Mouse (Mus musculus) erythroblast, embryonic 14.5 days (primary cell): ENCODE measurements around the gene Atp5e. TPM values are rescaled to one million over a fixed set of nuclear protein-coding genes. Genes with fewer than 3 reads are reported as not detected.
A peak's percentile ranks its signal among the peaks of the same experiment; 100 is the strongest.

Experiments
- H3K27me3 ChIP-seq: 2 replicates; pipeline ENCODE4 v1.6.1; 2012; ENCODE audit warnings: inconsistent platforms; ENCODE audit not compliant: control insufficient read depth
- H3K36me3 ChIP-seq: 2 replicates; pipeline ENCODE4 v1.6.1; 2012; ENCODE audit warnings: mild to moderate bottlenecking, inconsistent platforms; ENCODE audit not compliant: control insufficient read depth
- H3K4me1 ChIP-seq: 2 replicates; pipeline ENCODE4 v1.6.1; 2012; ENCODE audit warnings: inconsistent platforms; ENCODE audit not compliant: control insufficient read depth
- H3K4me3 ChIP-seq: replicated peaks from 2 replicates; pipeline ENCODE3; 2012; ENCODE audit warnings: moderate library complexity, mild to moderate bottlenecking, inconsistent platforms
- H3K9me3 ChIP-seq: 2 replicates; pipeline ENCODE4 v1.6.1; 2012; ENCODE audit warnings: low read length, inconsistent platforms, mixed read lengths; ENCODE audit not compliant: control insufficient read depth
- GATA1 ChIP-seq: IDR thresholded peaks from 2 replicates; pipeline ENCODE4 v1.6.1; 2012; ENCODE audit warnings: low read length, inconsistent platforms, mixed read lengths
- TAL1 ChIP-seq: IDR thresholded peaks from 3 replicates; pipeline ENCODE4 v1.6.1; 2012; ENCODE audit warnings: low read length, inconsistent platforms, mixed read lengths
- polyA plus RNA-seq: library from polyadenylated mRNA; stranded (reverse); fragments of >175 nt; gene quantifications from 2 replicates; pipeline ENCODE4 v1.2.3, GENCODE M21; 2012

Gene Atp5e
- polyA plus RNA-seq, 1 experiment: 23.3 TPM

- H3K4me3 ChIP-seq: no peak overlapping the region
- H3K9me3 ChIP-seq: no peaks in the 10 kb centered on the region
- H3K36me3 ChIP-seq: no peaks in the 10 kb centered on the region
- peaks cover 16% of the 10 kb centered on the region for H3K4me1 ChIP-seq
- peaks cover 3% of the 10 kb centered on the region; the same call in 1 of the 2 replicates for H3K27me3 ChIP-seq
- TF ChIP-seq TAL1 (no peak), GATA1 (no peak)
Observed at GRCm38 (mm10) chr2:174478746-174479145, 14.8 kb upstream of the Atp5e start.

- Histone ChIP-seq H3K9me3 (no peaks in the 10 kb centered on the region), H3K27me3 (peaks cover 3% of the 10 kb centered on the region; the same call in 1 of the 2 replicates), H3K36me3 (no peaks in the 10 kb centered on the region), H3K4me1 (peaks cover 23% of the 10 kb centered on the region), H3K4me3 (no peak overlapping the region)
- no peak for TF ChIP-seq GATA1
- TF ChIP-seq TAL1: no peak
Observed at GRCm38 (mm10) chr2:174477543-174478319, 13.8 kb upstream of the Atp5e start.

- no peak for TF ChIP-seq TAL1
- TF ChIP-seq GATA1: no peak
- Histone ChIP-seq H3K4me1 (peaks cover 65% of the 10 kb centered on the region), H3K27me3 (peaks cover 3% of the 10 kb centered on the region; the same call in 1 of the 2 replicates), H3K4me3 (peak overlapping the region; percentile 89), H3K9me3 (no peaks in the 10 kb centered on the region), H3K36me3 (peaks cover 38% of the 10 kb centered on the region)
Observed at GRCm38 (mm10) chr2:174473550-174473927, 9.6 kb upstream of the Atp5e start.

GRCm38 (mm10) chr2:174472818-174473549 lies 9.1 kb upstream of the Atp5e start, which contains the start of gene Prelid3b:
Gene Prelid3b, minus strand, starts transcription at chr2:174473081.
- Histone ChIP-seq H3K4me3 (peak within 1 kb of the TSS; percentile 89), H3K9me3 (no peaks in the 10 kb centered on the region), H3K27me3 (peaks cover 3% of the 10 kb centered on the region; the same call in 1 of the 2 replicates), H3K36me3 (peaks cover 44% of the 10 kb centered on the region), H3K4me1 (peaks cover 70% of the 10 kb centered on the region)
- no peak for TF ChIP-seq GATA1

DNA sequence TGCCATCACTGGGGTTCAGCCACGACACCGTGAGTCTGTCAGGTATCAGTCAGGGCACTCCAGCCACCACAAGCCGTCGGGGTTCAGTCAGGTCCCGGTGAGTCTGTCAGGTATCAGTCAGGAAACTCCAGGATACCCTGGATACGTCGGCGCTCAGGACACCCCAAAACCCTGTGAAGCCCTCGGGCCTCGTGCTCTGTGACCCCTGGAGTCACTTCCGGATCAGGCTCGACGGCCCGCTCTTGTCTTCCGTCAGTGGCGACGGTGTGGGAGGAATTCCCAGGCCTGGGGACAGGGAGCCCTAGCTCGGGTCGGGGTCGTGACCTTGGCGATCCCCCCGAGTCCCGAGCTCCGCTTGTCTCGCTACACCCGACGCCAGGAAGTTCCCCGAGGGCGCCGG lies 8.5 kb upstream of the Atp5e start:
- Histone ChIP-seq H3K36me3 (peaks cover 49% of the 10 kb centered on the region), H3K27me3 (peaks cover 3% of the 10 kb centered on the region; the same call in 1 of the 2 replicates), H3K4me1 (peaks cover 71% of the 10 kb centered on the region), H3K9me3 (no peaks in the 10 kb centered on the region), H3K4me3 (peak overlapping the region; percentile 89)
- TF ChIP-seq GATA1 (no peak), TAL1 (no peak)

GRCm38 (mm10) chr2:174470786-174471405 lies 7.0 kb upstream of the Atp5e start:
- H3K9me3 ChIP-seq: no peaks in the 10 kb centered on the region
- peak overlapping the region; percentile 89 for H3K4me3 ChIP-seq
- H3K36me3 ChIP-seq: peaks cover 64% of the 10 kb centered on the region
- TF ChIP-seq GATA1: no peak
- no peak for TF ChIP-seq TAL1
- H3K27me3 ChIP-seq: no peaks in the 10 kb centered on the region
- peaks cover 69% of the 10 kb centered on the region for H3K4me1 ChIP-seq

DNA sequence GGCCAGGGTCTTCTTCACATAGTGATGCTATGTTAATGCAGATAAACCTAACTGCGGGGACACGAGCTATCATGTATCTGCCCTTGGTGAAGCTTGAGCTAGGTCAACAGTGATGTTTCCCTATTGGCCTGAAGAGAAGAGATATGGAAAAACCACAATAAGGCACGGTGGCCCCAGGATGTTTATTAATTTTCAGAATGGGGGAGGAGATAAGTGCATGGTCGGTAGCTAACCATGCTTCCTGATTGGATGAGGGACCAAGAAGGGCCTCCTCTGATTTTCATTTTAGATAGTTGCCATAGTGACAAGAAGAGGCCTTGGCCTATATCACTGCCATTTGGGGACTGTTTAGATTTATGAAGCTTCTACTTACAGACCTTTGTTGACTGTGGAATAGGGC lies 6.4 kb upstream of the Atp5e start:
- no peaks in the 10 kb centered on the region for H3K27me3 ChIP-seq
- no peak for TF ChIP-seq TAL1
- peak; percentile 88 for TF ChIP-seq GATA1
- no peaks in the 10 kb centered on the region for H3K9me3 ChIP-seq
- peak overlapping the region; percentile 17 for H3K4me3 ChIP-seq
- H3K36me3 ChIP-seq: peaks cover 70% of the 10 kb centered on the region
- H3K4me1 ChIP-seq: peaks cover 69% of the 10 kb centered on the region

- TF ChIP-seq TAL1 (no peak), GATA1 (no peak)
- H3K4me3 ChIP-seq: peak overlapping the region; percentile 70
- H3K4me1 ChIP-seq: peaks cover 43% of the 10 kb centered on the region
- H3K36me3 ChIP-seq: peaks cover 88% of the 10 kb centered on the region
- H3K27me3 ChIP-seq: no peaks in the 10 kb centered on the region
- no peaks in the 10 kb centered on the region for H3K9me3 ChIP-seq
Observed at GRCm38 (mm10) chr2:174463370-174463769, 535 bp downstream of the Atp5e start.

DNA sequence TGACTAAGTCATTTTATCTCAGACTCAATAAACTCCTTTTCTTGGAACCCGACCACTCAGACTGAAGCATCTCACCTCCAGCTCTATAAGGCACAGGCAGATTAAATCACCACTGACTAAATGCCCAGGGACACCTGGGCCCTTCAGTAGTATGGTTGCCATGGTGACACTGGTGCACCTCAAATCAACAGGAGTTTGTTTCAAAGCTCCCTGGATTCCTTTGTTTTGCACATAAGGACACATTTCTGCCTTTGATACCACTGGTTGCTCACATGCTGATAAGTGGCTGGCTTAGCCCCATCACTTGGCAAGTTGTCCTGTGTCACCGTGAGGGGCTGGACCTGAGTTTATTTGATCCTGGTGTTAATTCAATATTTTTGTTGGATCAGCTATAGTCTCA lies 4.5 kb downstream of the Atp5e start:
- H3K4me1 ChIP-seq: peaks cover 52% of the 10 kb centered on the region
- H3K27me3 ChIP-seq: no peaks in the 10 kb centered on the region
- TF ChIP-seq TAL1 (no peak), GATA1 (no peak)
- H3K36me3 ChIP-seq: peaks cover 75% of the 10 kb centered on the region
- no peak overlapping the region for H3K4me3 ChIP-seq
- H3K9me3 ChIP-seq: no peaks in the 10 kb centered on the region; the same call in 1 of the 2 replicates
